Comparison of ENCODE assay signal across 8 mouse cellular contexts in genomic region chr9:57485774-57486173, GRCm38 (mm10). TPM values are rescaled to one million over a fixed set of nuclear protein-coding genes. Genes with fewer than 3 reads are reported as not detected.
DNase-seq lines count a peak whose midpoint lies in the region; ATAC-seq and TF ChIP-seq lines count a peak whose summit lies in the region.

No protein-coding gene starts in this region.

- TF ChIP-seq POLR2A in ES-Bruce4 (IDR thresholded peaks at IDR 0.05; ENCODE audit: insufficient read depth, low read length): no peak

- H3K36me3 ChIP-seq in ES-Bruce4 (ENCODE audit: control insufficient read depth, insufficient read depth, low read length, poor library complexity, severe bottlenecking): no peaks in the 10 kb centered on the region
- H3K36me3 ChIP-seq in heart, embryonic 13.5 days: no peaks in the 10 kb centered on the region
- H3K36me3 ChIP-seq in lung, embryonic 14.5 days (ENCODE audit: insufficient read depth): no peaks in the 10 kb centered on the region

- no peaks in the 10 kb centered on the region for H3K4me1 ChIP-seq in ES-Bruce4 (ENCODE audit: control insufficient read depth, insufficient read depth, low read length)
- H3K4me1 ChIP-seq in heart, embryonic 13.5 days: peaks cover 5% of the 10 kb centered on the region; the same call in 1 of the 2 replicates
- no peaks in the 10 kb centered on the region for H3K4me1 ChIP-seq in lung, embryonic 14.5 days (ENCODE audit: insufficient read depth)

- no peak for TF ChIP-seq EP300 in ES-Bruce4 (IDR thresholded peaks at IDR 0.05; ENCODE audit: insufficient read depth, low read depth, low read length)

- TF ChIP-seq CTCF in ES-Bruce4 (IDR thresholded peaks at IDR 0.05; ENCODE audit: low read depth, low read length): peak; percentile 68
- TF ChIP-seq CTCF in lung, embryonic 14.5 days (IDR thresholded peaks at IDR 0.05; ENCODE audit: low read depth): peak; percentile 99

- H3K9me3 ChIP-seq in ES-Bruce4 (replicated peaks; ENCODE audit: control insufficient read depth, insufficient read depth, low read length, poor library complexity, severe bottlenecking): no peaks in the 10 kb centered on the region
- peaks cover 5% of the 10 kb centered on the region; the same call in 1 of the 2 replicates for H3K9me3 ChIP-seq in heart, embryonic 13.5 days
- no peaks in the 10 kb centered on the region for H3K9me3 ChIP-seq in lung, embryonic 14.5 days (ENCODE audit: low read depth, low read length)

- H3K4me3 ChIP-seq in ES-Bruce4 (ENCODE audit: low read depth, low read length): no peak overlapping the region
- H3K4me3 ChIP-seq in heart, embryonic 13.5 days: no peak overlapping the region
- no peak overlapping the region for H3K4me3 ChIP-seq in lung, embryonic 14.5 days (ENCODE audit: low read depth, low read length)

- ATAC-seq in erythroid progenitor cell, adult 5-6 weeks (replicated peaks; ENCODE audit: low FRiP score, poor library complexity, severe bottlenecking): peak; percentile 87
- ATAC-seq in heart, embryonic 13.5 days (ENCODE audit: extremely low read depth, insufficient number of reproducible peaks, low FRiP score, low TSS enrichment): no peak
- ATAC-seq in lung, embryonic 14.5 days (ENCODE audit: insufficient read depth): no peak

- DNase-seq in brain, adult 2 months (ENCODE audit: low read depth, low spot score): peak; percentile 94
- DNase-seq in kidney, postnatal 4 days: peak; percentile 89 to 91
- DNase-seq in lung, embryonic 14.5 days: peak; percentile 93
- DNase-seq in ovary, postnatal 36 days (ENCODE audit: low spot score): peak; percentile 75
- DNase-seq in thymus, postnatal 10 days (ENCODE audit: low spot score in 2 of 2): peak; percentile 58 to 84

- H3K27me3 ChIP-seq in ES-Bruce4 (ENCODE audit: control insufficient read depth, insufficient read depth, low read length, poor library complexity, severe bottlenecking): no peaks in the 10 kb centered on the region
- peaks cover 14% of the 10 kb centered on the region; the same call in 1 of the 2 replicates for H3K27me3 ChIP-seq in heart, embryonic 13.5 days (replicated peaks)
- H3K27me3 ChIP-seq in lung, embryonic 14.5 days (ENCODE audit: insufficient read depth, low read length): no peaks in the 10 kb centered on the region

- no peak overlapping the region for H3K9ac ChIP-seq in ES-Bruce4 (ENCODE audit: low read depth, poor library complexity, severe bottlenecking)
- peak overlapping the region; percentile 64; the same call in 1 of the 2 replicates for H3K9ac ChIP-seq in heart, embryonic 13.5 days
- H3K9ac ChIP-seq in lung, embryonic 14.5 days: no peak overlapping the region

- no peak overlapping the region for H3K27ac ChIP-seq in ES-Bruce4 (ENCODE audit: insufficient read depth, low read length)
- no peak overlapping the region for H3K27ac ChIP-seq in heart, embryonic 13.5 days (replicated peaks)
- H3K27ac ChIP-seq in lung, embryonic 14.5 days (ENCODE audit: low read depth): no peak overlapping the region

- peak overlapping the region; percentile 28; the same call in 1 of the 2 replicates for H3K4me2 ChIP-seq in heart, embryonic 13.5 days
- no peak overlapping the region for H3K4me2 ChIP-seq in lung, embryonic 14.5 days

- 13% methylated on average over 7 of the region's 7 CpGs for WGBS in heart, embryonic 13.5 days
- WGBS in lung, embryonic 14.5 days: 14% methylated on average over 7 of the region's 7 CpGs

RNA-seq across cellular contexts. Expression of gene Scamp5, which starts 17.9 kb away (rescaled TPM):
- polyA plus RNA-seq in ES-Bruce4 (2011; ENCODE audit: insufficient read depth, insufficient read length, low read depth, missing spikeins): 31.1 and 32.1 TPM in 2 replicates
- 0.84 TPM in 1 of 2 replicates, not detected in the other for total RNA-seq in erythroid progenitor cell, adult 5-6 weeks (2015; ENCODE audit: low replicate concordance)
- 1.2 TPM in 2 replicates for total RNA-seq in erythroid progenitor cell, adult 5-6 weeks (2017; ENCODE audit: low replicate concordance)
- 9.8 and 10.0 TPM in 2 replicates for polyA plus RNA-seq in heart, embryonic 13.5 days (2015; fragmentation: Nextera tagmentation; extraction: Ambion mirVana)
- polyA plus RNA-seq in lung, embryonic 14.5 days (2014; fragmentation: Nextera tagmentation; extraction: Ambion mirVana): 4.4 and 4.9 TPM in 2 replicates

RNA-seq across cellular contexts. Expression of gene Rpp25, which starts 18.1 kb away (rescaled TPM):
- 14.3 and 17.6 TPM in 2 replicates for polyA plus RNA-seq in ES-Bruce4 (2011; ENCODE audit: insufficient read depth, insufficient read length, low read depth, missing spikeins)
- total RNA-seq in erythroid progenitor cell, adult 5-6 weeks (2015; ENCODE audit: low replicate concordance): not detected in 2 replicates
- not detected in 2 replicates for total RNA-seq in erythroid progenitor cell, adult 5-6 weeks (2017; ENCODE audit: low replicate concordance)
- 12.2 and 13.5 TPM in 2 replicates for polyA plus RNA-seq in heart, embryonic 13.5 days (2015; fragmentation: Nextera tagmentation; extraction: Ambion mirVana)
- polyA plus RNA-seq in lung, embryonic 14.5 days (2014; fragmentation: Nextera tagmentation; extraction: Ambion mirVana): 2.3 and 2.4 TPM in 2 replicates

RNA-seq across cellular contexts. Expression of gene Cox5a, which starts 35.3 kb away (rescaled TPM):
- 490 and 512 TPM in 2 replicates for polyA plus RNA-seq in ES-Bruce4 (2011; ENCODE audit: insufficient read depth, insufficient read length, low read depth, missing spikeins)
- total RNA-seq in erythroid progenitor cell, adult 5-6 weeks (2015; ENCODE audit: low replicate concordance): 138 and 226 TPM in 2 replicates
- 34.4 and 38.2 TPM in 2 replicates for total RNA-seq in erythroid progenitor cell, adult 5-6 weeks (2017; ENCODE audit: low replicate concordance)
- polyA plus RNA-seq in heart, embryonic 13.5 days (2015; fragmentation: Nextera tagmentation; extraction: Ambion mirVana): 1,286 and 1,445 TPM in 2 replicates
- polyA plus RNA-seq in lung, embryonic 14.5 days (2014; fragmentation: Nextera tagmentation; extraction: Ambion mirVana): 527 and 554 TPM in 2 replicates

RNA-seq across cellular contexts. Expression of gene Ppcdc, which starts 45.9 kb away (rescaled TPM):
- 35.6 and 39.8 TPM in 2 replicates for polyA plus RNA-seq in ES-Bruce4 (2011; ENCODE audit: insufficient read depth, insufficient read length, low read depth, missing spikeins)
- total RNA-seq in erythroid progenitor cell, adult 5-6 weeks (2015; ENCODE audit: low replicate concordance): 9.4 and 17.2 TPM in 2 replicates
- total RNA-seq in erythroid progenitor cell, adult 5-6 weeks (2017; ENCODE audit: low replicate concordance): 5.0 and 6.1 TPM in 2 replicates
- 15.0 and 18.7 TPM in 2 replicates for polyA plus RNA-seq in heart, embryonic 13.5 days (2015; fragmentation: Nextera tagmentation; extraction: Ambion mirVana)
- polyA plus RNA-seq in lung, embryonic 14.5 days (2014; fragmentation: Nextera tagmentation; extraction: Ambion mirVana): 22.5 and 23.7 TPM in 2 replicates

RNA-seq across cellular contexts. Expression of gene Fam219b, which starts 51.6 kb away (rescaled TPM):
- 9.0 and 11.8 TPM in 2 replicates for polyA plus RNA-seq in ES-Bruce4 (2011; ENCODE audit: insufficient read depth, insufficient read length, low read depth, missing spikeins)
- 2.9 and 5.0 TPM in 2 replicates for total RNA-seq in erythroid progenitor cell, adult 5-6 weeks (2015; ENCODE audit: low replicate concordance)
- 3.5 and 5.9 TPM in 2 replicates for total RNA-seq in erythroid progenitor cell, adult 5-6 weeks (2017; ENCODE audit: low replicate concordance)
- 11.4 and 12.8 TPM in 2 replicates for polyA plus RNA-seq in heart, embryonic 13.5 days (2015; fragmentation: Nextera tagmentation; extraction: Ambion mirVana)
- polyA plus RNA-seq in lung, embryonic 14.5 days (2014; fragmentation: Nextera tagmentation; extraction: Ambion mirVana): 20.2 and 22.4 TPM in 2 replicates
